Mouse (Mus musculus): ENCODE measurements at regions not wholly inside any gene's neighbourhood (a gene's known extent, or its start where the extent isn't known, plus 50 kb on each side); places are given as distances from the start of the nearest gene placed in this dataset.

- Histone ChIP-seq H3K27me3 (ENCODE audit: control insufficient read depth, insufficient read depth, low read length) (no peaks in the 10 kb centered on the region), H3K9ac (ENCODE audit: low read length) (no peak overlapping the region), H3K9me3 (ENCODE audit: control insufficient read depth, low read length) (no peaks in the 10 kb centered on the region), H3K27ac (ENCODE audit: low read depth, low read length) (no peak overlapping the region), H3K4me1 (ENCODE audit: control insufficient read depth, insufficient read depth, low read length) (no peaks in the 10 kb centered on the region), H3K4me2 (ENCODE audit: low read depth) (no peak overlapping the region), H3K4me3 (ENCODE audit: low read depth, low read length) (no peak overlapping the region), H3K36me3 (ENCODE audit: control insufficient read depth, insufficient read depth, low read length) (no peaks in the 10 kb centered on the region)
- ATAC-seq (ENCODE audit: insufficient read depth, low FRiP score, low TSS enrichment), result no peak
- 82% methylated on average over 1 of the region's 1 CpGs for WGBS
- no peak for DNase-seq (ENCODE audit: low spot score)
Measured at GRCm38 (mm10) chr13:79886361-79886760, 996.8 kb upstream of the Arrdc3 start.

Data from neural tube, embryonic 11.5 days (tissue).